Mouse (Mus musculus): ENCODE data around the gene Specc1l. TPM values are rescaled to one million over a fixed set of nuclear protein-coding genes. Genes with fewer than 3 reads are reported as not detected.
"Not testable (repeated sequence)": the region's sequence is repeated elsewhere in the genome, so short reads cannot be mapped to it uniquely, and the experiment has no call there.

Specc1l gene
- polyA plus RNA-seq, 1 experiment from 2014 or later: 34.6 TPM

DNA sequence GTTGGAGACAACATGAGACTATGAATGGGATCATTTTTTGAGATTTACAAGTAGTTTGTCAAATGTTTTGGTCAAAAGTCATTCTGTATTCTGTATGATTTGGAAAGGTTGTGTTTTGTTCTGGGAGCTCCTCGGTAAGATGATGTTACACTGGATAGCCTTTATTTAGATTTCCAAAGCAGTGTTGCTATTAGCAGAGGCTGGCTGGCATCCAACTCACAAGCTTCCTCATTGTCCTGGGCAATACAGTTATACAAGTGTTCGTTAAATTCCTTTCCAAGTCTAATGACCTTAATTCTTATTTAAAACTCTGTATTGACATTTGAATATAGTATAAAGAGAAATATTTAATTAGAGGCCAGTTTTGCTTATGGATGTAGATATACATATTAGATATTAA is 133.4 kb downstream of the Specc1l start:
- no peak for ATAC-seq (ENCODE audit: low FRiP score)
- H3K9ac ChIP-seq: no peak overlapping the region
- no peak overlapping the region for H3K27ac ChIP-seq
- no peak overlapping the region for H3K4me3 ChIP-seq
- WGBS: 58% methylated on average over 2 of the region's 2 CpGs
- H3K9me3 ChIP-seq: no peaks in the 10 kb centered on the region
- H3K4me1 ChIP-seq (replicated peaks): no peaks in the 10 kb centered on the region
- H3K36me3 ChIP-seq: no peaks in the 10 kb centered on the region
- H3K27me3 ChIP-seq: 0 out of 2 replicates have a peak, but pooled peaks cover 2% of the 10 kb centered on the region
- no peak overlapping the region for H3K4me2 ChIP-seq

DNA sequence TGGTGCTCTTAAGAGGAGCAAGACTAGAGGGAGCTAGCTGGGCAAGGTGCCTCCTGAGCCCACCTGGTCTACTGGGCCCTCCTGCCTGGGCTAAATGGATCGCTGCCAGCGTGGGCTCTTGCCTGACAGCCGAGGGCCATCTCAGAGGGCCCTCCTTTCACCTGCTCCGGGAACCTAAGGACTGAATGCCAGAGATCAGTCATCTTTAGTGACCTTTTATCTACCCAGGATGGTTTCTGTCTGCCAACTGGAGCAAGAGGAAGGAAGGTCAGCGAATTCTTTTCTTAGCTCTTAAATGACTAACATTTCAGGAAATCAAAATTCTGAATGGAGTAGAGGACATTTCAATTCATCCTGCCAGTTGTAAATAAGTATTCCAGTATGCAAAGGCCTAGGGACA is 138.7 kb downstream of the Specc1l start:
- WGBS: 91% methylated on average over 5 of the region's 5 CpGs
- Histone ChIP-seq H3K9ac (no peak overlapping the region), H3K4me2 (no peak overlapping the region), H3K9me3 (no peaks in the 10 kb centered on the region), H3K27ac (no peak overlapping the region), H3K27me3 (no peaks in the 10 kb centered on the region), H3K4me3 (no peak overlapping the region), H3K4me1 (replicated peaks) (no peaks in the 10 kb centered on the region), H3K36me3 (no peaks in the 10 kb centered on the region)
- no peak for ATAC-seq (ENCODE audit: low FRiP score)

DNA sequence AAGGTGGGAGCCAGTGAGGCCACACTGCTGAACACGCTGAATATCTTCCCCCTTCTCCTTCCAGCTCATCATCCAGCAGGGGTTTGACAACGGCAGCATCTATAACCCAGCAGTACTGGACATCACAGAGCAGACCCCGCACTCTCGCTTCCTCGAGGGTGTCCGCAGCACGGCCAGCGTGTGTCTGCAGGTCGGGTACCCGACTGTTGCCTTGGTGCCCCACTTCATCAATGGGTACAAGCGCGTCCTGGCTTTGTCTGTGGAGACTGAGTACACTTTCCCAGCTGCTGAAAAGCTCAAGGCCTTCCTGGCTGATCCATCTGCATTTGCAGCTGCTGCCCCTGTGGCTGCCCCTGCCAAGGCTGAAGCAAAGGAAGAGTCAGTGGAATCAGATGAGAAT is 140.7 kb downstream of the Specc1l start:
- H3K9me3 ChIP-seq: no peaks in the 10 kb centered on the region
- H3K4me3 ChIP-seq: no peak overlapping the region
- WGBS: 96% methylated on average over 12 of the region's 12 CpGs
- H3K9ac ChIP-seq: no peak overlapping the region
- H3K4me1 ChIP-seq (replicated peaks): no peaks in the 10 kb centered on the region
- no peak overlapping the region for H3K4me2 ChIP-seq
- H3K27me3 ChIP-seq: no peaks in the 10 kb centered on the region
- no peak overlapping the region for H3K27ac ChIP-seq
- H3K36me3 ChIP-seq: no peaks in the 10 kb centered on the region
- ATAC-seq (ENCODE audit: low FRiP score): no peak

DNA sequence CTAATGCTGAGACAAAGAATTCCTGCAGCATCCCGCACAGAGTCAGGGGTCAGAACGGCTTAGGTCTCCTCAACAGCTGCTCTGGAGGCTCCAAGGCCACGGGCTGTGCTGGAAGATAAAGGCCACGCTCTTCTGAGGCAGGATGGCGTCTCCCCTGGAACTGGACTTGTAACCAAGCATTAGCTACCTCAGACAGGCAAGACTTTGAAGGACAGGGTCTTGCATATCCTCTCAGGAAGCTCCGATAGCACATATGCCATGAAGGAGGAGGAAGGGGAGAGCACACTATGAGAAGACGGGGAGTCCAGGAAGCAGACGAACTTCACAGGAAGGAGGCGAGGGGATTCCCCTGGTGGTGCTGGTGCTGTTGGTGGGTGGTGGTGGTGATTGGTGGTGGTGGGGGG is 142.0 kb downstream of the Specc1l start:
- H3K4me1 ChIP-seq (replicated peaks); H3K36me3 ChIP-seq; H3K27me3 ChIP-seq; ATAC-seq (ENCODE audit: low FRiP score); H3K9ac ChIP-seq; H3K27ac ChIP-seq; H3K9me3 ChIP-seq; H3K4me3 ChIP-seq; H3K4me2 ChIP-seq: not testable (repeated sequence)
- WGBS: 73% methylated on average over 9 of the region's 9 CpGs

DNA sequence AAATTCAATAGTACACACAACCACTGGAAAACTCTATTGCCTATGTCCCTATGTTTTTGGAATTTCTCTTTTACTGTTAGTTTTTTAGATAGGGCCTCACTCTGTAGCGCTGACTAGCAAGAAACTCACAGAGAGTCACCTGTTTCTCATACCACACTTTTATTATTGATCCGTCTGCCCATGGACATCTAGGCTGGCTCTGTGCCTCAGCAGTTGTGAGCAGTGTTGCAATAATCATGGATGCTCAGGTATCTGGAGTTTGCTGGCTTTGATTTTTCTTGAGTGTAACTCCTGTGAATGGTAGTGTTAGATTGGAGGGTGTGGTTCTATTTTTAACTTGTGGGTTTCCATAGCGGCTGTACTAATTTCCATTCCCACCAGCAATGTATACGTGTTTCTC is 143.5 kb downstream of the Specc1l start:
- no peak for ATAC-seq (ENCODE audit: low FRiP score)
- WGBS: 81% methylated on average over 4 of the region's 4 CpGs

More for the DNA sequence above, 143.5 kb downstream of the Specc1l start:
- H3K27me3 ChIP-seq: no peaks in the 10 kb centered on the region
- H3K4me3 ChIP-seq: no peak overlapping the region
- no peak overlapping the region for H3K4me2 ChIP-seq
- no peak overlapping the region for H3K9ac ChIP-seq
- no peaks in the 10 kb centered on the region for H3K4me1 ChIP-seq (replicated peaks)
- no peak overlapping the region for H3K27ac ChIP-seq
- no peaks in the 10 kb centered on the region for H3K36me3 ChIP-seq
- no peaks in the 10 kb centered on the region for H3K9me3 ChIP-seq

Other genes starting within 250 kb of the Specc1l start
- 45.1 and 46.6 TPM in 2 replicates for gene Gnaz, start 244.9 kb upstream of the Specc1l start, polyA plus RNA-seq (2015; fragmentation: Nextera tagmentation; extraction: Ambion mirVana)
- 0.91 and 1.0 TPM in 2 replicates for gene Rsph14, start 179.5 kb upstream of the Specc1l start, polyA plus RNA-seq (2015; fragmentation: Nextera tagmentation; extraction: Ambion mirVana)
- gene Rab36, start 175.0 kb upstream of the Specc1l start, polyA plus RNA-seq (2015; fragmentation: Nextera tagmentation; extraction: Ambion mirVana): 14.4 and 15.7 TPM in 2 replicates
- 15.1 and 15.8 TPM in 2 replicates for gene Bcr, start 151.5 kb upstream of the Specc1l start, polyA plus RNA-seq (2015; fragmentation: Nextera tagmentation; extraction: Ambion mirVana)
- 3.1 and 3.9 TPM in 2 replicates for gene Adora2a, start 104.8 kb downstream of the Specc1l start, polyA plus RNA-seq (2015; fragmentation: Nextera tagmentation; extraction: Ambion mirVana)
- gene Upb1, start 189.0 kb downstream of the Specc1l start, polyA plus RNA-seq (2015; fragmentation: Nextera tagmentation; extraction: Ambion mirVana): 0.09 and 0.10 TPM in 2 replicates

Data from hindbrain, embryonic 13.5 days (tissue).